Mouse (Mus musculus) liver, embryonic 16.5 days (tissue): ENCODE data around the gene Myo3b. TPM values are rescaled to one million over a fixed set of nuclear protein-coding genes. Genes with fewer than 3 reads are reported as not detected.

ENCODE experiments used
- ATAC-seq: fragments of 200-750 bp; cut with Nextera tagmentation; 2 replicates; pipeline ENCODE4 v1.8.0; 2017; ENCODE audit warnings: low read depth, mild to moderate bottlenecking, moderate number of reproducible peaks, moderate library complexity
- H3K27ac ChIP-seq: fragments of 300-500 bp; sonication (generic); 2 replicates; pipeline ENCODE4 v1.5.1; 2014; ENCODE audit warnings: mild to moderate bottlenecking, low read length
- H3K27me3 ChIP-seq: fragments of 300-500 bp; sonication (generic); 2 replicates; pipeline ENCODE4 v1.6.1; 2014; ENCODE audit warnings: low read depth, low read length, mixed read lengths; ENCODE audit not compliant: control insufficient read depth, insufficient read depth
- H3K36me3 ChIP-seq: fragments of 300-500 bp; sonication (generic); 2 replicates; pipeline ENCODE4 v1.6.1; 2014; ENCODE audit warnings: mild to moderate bottlenecking; ENCODE audit not compliant: control insufficient read depth, insufficient read depth
- H3K4me1 ChIP-seq: fragments of 300-500 bp; sonication (generic); 2 replicates; pipeline ENCODE4 v1.6.1; 2014; ENCODE audit warnings: low read depth, low read length, mixed read lengths; ENCODE audit not compliant: control insufficient read depth
- H3K4me2 ChIP-seq: fragments of 300-500 bp; sonication (generic); 2 replicates; pipeline ENCODE4 v1.6.1; 2014; ENCODE audit warnings: low read depth, low read length, mixed read lengths
- H3K4me3 ChIP-seq: fragments of 300-500 bp; sonication (generic); 2 replicates; pipeline ENCODE4 v1.5.1; 2014; ENCODE audit warnings: low read depth, mild to moderate bottlenecking, low read length
- H3K9ac ChIP-seq: fragments of 300-500 bp; sonication (generic); 2 replicates; pipeline ENCODE4 v1.6.1; 2014; ENCODE audit warnings: low read depth, low read length
- H3K9me3 ChIP-seq: fragments of 300-500 bp; sonication (generic); replicated peaks from 2 replicates; pipeline ENCODE4 v1.6.1; 2016; ENCODE audit warnings: low read length; ENCODE audit not compliant: control insufficient read depth
- WGBS: fragments of 180-500 bp; shearing (Covaris S2); extraction: QIAGEN DNeasy Blood & Tissue Kit; methylation state at CpG from one replicate; pipeline ENCODE4 v1.1.7; 2014; ENCODE audit not compliant: insufficient replicate concordance; 5-methylcytosine and 5-hydroxymethylcytosine counted together
- polyA plus RNA-seq: library from polyadenylated mRNA; unstranded; fragments of >200 nt; fragmentation: Nextera tagmentation; extraction: Ambion mirVana; gene quantifications from 2 replicates; pipeline ENCODE4 v1.2.1, GENCODE M21; 2015

Gene Myo3b
- polyA plus RNA-seq, 1 experiment from 2014 or later = not detected

GRCm38 (mm10) chr2:70018236-70018635 lies 20.7 kb upstream of the Myo3b start:
- 72% methylated on average over 6 of the region's 6 CpGs for WGBS
- H3K4me1 ChIP-seq = no peaks in the 10 kb centered on the region
- H3K36me3 ChIP-seq = peaks cover 9% of the 10 kb centered on the region
- H3K27ac ChIP-seq = no peak overlapping the region
- no peaks in the 10 kb centered on the region for H3K9me3 ChIP-seq
- no peak overlapping the region for H3K4me3 ChIP-seq
- H3K9ac ChIP-seq = no peak overlapping the region
- no peak for ATAC-seq
- H3K27me3 ChIP-seq = no peaks in the 10 kb centered on the region
- no peak overlapping the region for H3K4me2 ChIP-seq

- peaks cover 9% of the 10 kb centered on the region for H3K36me3 ChIP-seq
- peaks cover 12% of the 10 kb centered on the region for H3K4me1 ChIP-seq
- 0 out of 2 replicates have a peak overlapping the region, but pooled peaks have one; percentile 4 for H3K4me2 ChIP-seq
- peak overlapping the region; percentile 39; the same call in 1 of the 2 replicates for H3K27ac ChIP-seq
- peak; percentile 100 for ATAC-seq
- H3K9me3 ChIP-seq = no peaks in the 10 kb centered on the region
- no peaks in the 10 kb centered on the region for H3K27me3 ChIP-seq
- whole genome bisulfite sequencing = 38% methylated on average over 2 of the region's 2 CpGs
- H3K9ac ChIP-seq = no peak overlapping the region
- no peak overlapping the region for H3K4me3 ChIP-seq
Measured at GRCm38 (mm10) chr2:70024454-70024853, 14.5 kb upstream of the Myo3b start.

- no peak overlapping the region for H3K9ac ChIP-seq
- peaks cover 9% of the 10 kb centered on the region for H3K36me3 ChIP-seq
- 82% methylated on average over 5 of the region's 5 CpGs for WGBS
- no peak overlapping the region for H3K4me3 ChIP-seq
- H3K4me1 ChIP-seq = peaks cover 12% of the 10 kb centered on the region
- no peak for ATAC-seq
- no peak overlapping the region for H3K27ac ChIP-seq
- no peak overlapping the region for H3K4me2 ChIP-seq
- no peaks in the 10 kb centered on the region for H3K9me3 ChIP-seq
- no peaks in the 10 kb centered on the region for H3K27me3 ChIP-seq
Measured at GRCm38 (mm10) chr2:70025711-70026110, 13.2 kb upstream of the Myo3b start.

GRCm38 (mm10) chr2:70031472-70031871 lies 7.5 kb upstream of the Myo3b start:
- WGBS = 71% methylated on average over 2 of the region's 2 CpGs
- no peak overlapping the region for H3K9ac ChIP-seq
- no peaks in the 10 kb centered on the region for H3K27me3 ChIP-seq
- no peaks in the 10 kb centered on the region for H3K9me3 ChIP-seq
- H3K4me1 ChIP-seq = no peaks in the 10 kb centered on the region
- H3K36me3 ChIP-seq = no peaks in the 10 kb centered on the region
- no peak overlapping the region for H3K4me3 ChIP-seq
- no peak overlapping the region for H3K4me2 ChIP-seq
- no peak for ATAC-seq
- no peak overlapping the region for H3K27ac ChIP-seq

GRCm38 (mm10) chr2:70034895-70035294 lies 4.0 kb upstream of the Myo3b start:
- no peak overlapping the region for H3K4me2 ChIP-seq
- H3K4me3 ChIP-seq = no peak overlapping the region
- no peaks in the 10 kb centered on the region for H3K9me3 ChIP-seq
- no peaks in the 10 kb centered on the region for H3K36me3 ChIP-seq
- 59% methylated on average over 5 of the region's 5 CpGs for WGBS
- H3K9ac ChIP-seq = no peak overlapping the region
- ATAC-seq = no peak
- H3K4me1 ChIP-seq = no peaks in the 10 kb centered on the region
- no peaks in the 10 kb centered on the region for H3K27me3 ChIP-seq
- H3K27ac ChIP-seq = no peak overlapping the region

- peak; percentile 70; the same call in 1 of the 2 replicates for ATAC-seq
- 45% methylated on average over 1 of the region's 1 CpGs for WGBS
- Histone ChIP-seq H3K9ac (no peak overlapping the region), H3K36me3 (no peaks in the 10 kb centered on the region), H3K4me1 (no peaks in the 10 kb centered on the region), H3K27me3 (no peaks in the 10 kb centered on the region), H3K4me3 (no peak overlapping the region), H3K9me3 (no peaks in the 10 kb centered on the region), H3K4me2 (no peak overlapping the region), H3K27ac (no peak overlapping the region)
Measured at GRCm38 (mm10) chr2:70035358-70035757, 3.6 kb upstream of the Myo3b start.

GRCm38 (mm10) chr2:70037221-70037620 lies 1.7 kb upstream of the Myo3b start:
- H3K4me2 ChIP-seq = no peak overlapping the region
- 55% methylated on average over 8 of the region's 8 CpGs for WGBS
- H3K9ac ChIP-seq = no peak overlapping the region
- H3K9me3 ChIP-seq = no peaks in the 10 kb centered on the region
- no peak overlapping the region for H3K4me3 ChIP-seq
- H3K36me3 ChIP-seq = no peaks in the 10 kb centered on the region
- H3K4me1 ChIP-seq = no peaks in the 10 kb centered on the region
- no peak overlapping the region for H3K27ac ChIP-seq
- H3K27me3 ChIP-seq = no peaks in the 10 kb centered on the region
- ATAC-seq = no peak

- 56% methylated on average over 6 of the region's 6 CpGs for WGBS
- Histone ChIP-seq H3K9ac (no peak overlapping the region), H3K27me3 (no peaks in the 10 kb centered on the region), H3K4me1 (no peaks in the 10 kb centered on the region), H3K9me3 (no peaks in the 10 kb centered on the region), H3K4me3 (no peak overlapping the region), H3K4me2 (no peak overlapping the region), H3K27ac (no peak overlapping the region), H3K36me3 (no peaks in the 10 kb centered on the region)
- no peak for ATAC-seq
Measured at GRCm38 (mm10) chr2:70044466-70044865, 5.5 kb downstream of the Myo3b start.

- H3K27ac ChIP-seq = no peak overlapping the region
- WGBS = 42% methylated on average over 11 of the region's 11 CpGs
- no peaks in the 10 kb centered on the region for H3K36me3 ChIP-seq
- no peak for ATAC-seq
- H3K4me2 ChIP-seq = no peak overlapping the region
- H3K27me3 ChIP-seq = no peaks in the 10 kb centered on the region
- H3K9ac ChIP-seq = no peak overlapping the region
- no peaks in the 10 kb centered on the region for H3K4me1 ChIP-seq
- H3K4me3 ChIP-seq = no peak overlapping the region
- no peaks in the 10 kb centered on the region for H3K9me3 ChIP-seq
Measured at GRCm38 (mm10) chr2:70047868-70048267, 8.9 kb downstream of the Myo3b start.
